In genomic region chr15:12543686-12544325, GRCm38 (mm10) we compare ENCODE assay signal across 22 mouse cellular contexts.
DNase-seq lines count a peak whose midpoint lies in the region; ATAC-seq and TF ChIP-seq lines count a peak whose summit lies in the region.
"Had no signal": no experiment of that assay in that cellular context is flagged by ENCODE, and none has a peak within 500 bp of the region (broad histone marks: within the 10 kb centered on the region; RNA-seq: fewer than 3 reads in every experiment).

No protein-coding gene starts in this region.

- H3K9ac ChIP-seq in lung, postnatal 0 days (replicated peaks; ENCODE audit: low read depth), result no peak overlapping the region
- H3K9ac ChIP-seq in neural tube, embryonic 15.5 days (replicated peaks), result no peak overlapping the region
- H3K9ac ChIP-seq: forebrain, embryonic 13.5 days; forebrain, postnatal 0 days; heart, embryonic 15.5 days; hindbrain, embryonic 15.5 days had no signal

- H3K27me3 ChIP-seq in lung, postnatal 0 days (replicated peaks; ENCODE audit: insufficient read depth, low read length), result no peaks in the 10 kb centered on the region
- no peaks in the 10 kb centered on the region for H3K27me3 ChIP-seq in neural tube, embryonic 15.5 days (replicated peaks)
- H3K27me3 ChIP-seq: heart, embryonic 15.5 days; hindbrain, embryonic 15.5 days had no signal

- WGBS in lung, postnatal 0 days, result 70% methylated on average over 13 of the region's 13 CpGs
- 68% methylated on average over 13 of the region's 13 CpGs for WGBS in neural tube, embryonic 15.5 days

- no peak overlapping the region for H3K4me3 ChIP-seq in lung, postnatal 0 days (ENCODE audit: low read depth, low read length)
- no peak overlapping the region for H3K4me3 ChIP-seq in neural tube, embryonic 15.5 days (replicated peaks)
- H3K4me3 ChIP-seq: embryonic facial prominence, embryonic 10.5 days; forebrain, embryonic 13.5 days; heart, embryonic 15.5 days; hindbrain, embryonic 15.5 days had no signal

- no peak for TF ChIP-seq EP300 in lung, postnatal 0 days (IDR thresholded peaks at IDR 0.05)

- no peaks in the 10 kb centered on the region for H3K9me3 ChIP-seq in lung, postnatal 0 days (ENCODE audit: low read length)
- no peaks in the 10 kb centered on the region for H3K9me3 ChIP-seq in neural tube, embryonic 15.5 days (replicated peaks)
- H3K9me3 ChIP-seq: embryonic facial prominence, embryonic 10.5 days; forebrain, embryonic 13.5 days; heart, embryonic 15.5 days; hindbrain, embryonic 15.5 days had no signal

- H3K36me3 ChIP-seq in lung, postnatal 0 days (ENCODE audit: insufficient read depth, low read length), result no peaks in the 10 kb centered on the region
- H3K36me3 ChIP-seq in neural tube, embryonic 15.5 days, result no peaks in the 10 kb centered on the region
- H3K36me3 ChIP-seq: embryonic facial prominence, embryonic 10.5 days; heart, embryonic 15.5 days; hindbrain, embryonic 15.5 days had no signal

- no peak overlapping the region for H3K4me2 ChIP-seq in lung, postnatal 0 days (replicated peaks; ENCODE audit: low read depth, low read length)
- no peak overlapping the region for H3K4me2 ChIP-seq in neural tube, embryonic 15.5 days
- H3K4me2 ChIP-seq: forebrain, embryonic 13.5 days; heart, embryonic 11.5 days; heart, embryonic 15.5 days; hindbrain, embryonic 15.5 days had no signal

- DNase-seq in frontal cortex, postnatal 25 days (ENCODE audit: low spot score in 2 of 2), result no peak
- no peak for DNase-seq in lung, postnatal 0 days (ENCODE audit: low spot score)
- no peak for DNase-seq in lung, postnatal 36 days
- DNase-seq in neural tube, embryonic 10.5 days (ENCODE audit: extremely low spot score, low spot score), result no peak
- DNase-seq in kidney, postnatal 4 days, result no peak
- DNase-seq: adrenal gland, postnatal 14 days; B cell, adult 2 months; cerebellum, adult 2 months; cerebellum, postnatal 10 days; forebrain, postnatal 0 days; gastrocnemius, postnatal 36 days; heart, adult 18-20 months; heart, postnatal 14 days had no signal

- 0 out of 2 replicates have a peak, but pooled peaks cover 3% of the 10 kb centered on the region for H3K4me1 ChIP-seq in lung, postnatal 0 days (ENCODE audit: insufficient read depth, low read depth, low read length)
- peaks cover 3% of the 10 kb centered on the region for H3K4me1 ChIP-seq in neural tube, embryonic 15.5 days

- peak; percentile 30; the same call in 1 of the 2 replicates for ATAC-seq in frontal cortex, adult (ENCODE audit: low TSS enrichment)
- ATAC-seq in lung, postnatal 0 days, result peak; percentile 28; the same call in 1 of the 2 replicates
- 0 out of 2 replicates have a peak, but pooled peaks have one; percentile 55 for ATAC-seq in neural tube, embryonic 15.5 days (ENCODE audit: low FRiP score)
- ATAC-seq: activated CD4-positive, CD25-positive, alpha-beta regulatory T cell, adult 4 months; CD4-positive, CD25-positive, alpha-beta regulatory T cell, adult 4 months; forebrain, embryonic 13.5 days; forebrain, postnatal 0 days had no signal

- no peak for TF ChIP-seq CTCF in lung, postnatal 0 days (IDR thresholded peaks at IDR 0.05)

- H3K27ac ChIP-seq in lung, postnatal 0 days (ENCODE audit: low read length), result no peak overlapping the region
- H3K27ac ChIP-seq in neural tube, embryonic 15.5 days (replicated peaks), result no peak overlapping the region
- H3K27ac ChIP-seq: embryonic facial prominence, embryonic 10.5 days; forebrain, embryonic 13.5 days; heart, embryonic 15.5 days; hindbrain, embryonic 15.5 days had no signal
